Mouse (Mus musculus) Patski (cell line): ENCODE data around the gene Slc6a17. TPM values are rescaled to one million over a fixed set of nuclear protein-coding genes. Genes with fewer than 3 reads are reported as not detected.

Experiments
- ATAC-seq: fragments of 100-300 bp; one replicate; pipeline ENCODE4 v1.8.0; 2021
- CTCF ChIA-PET: fragments of 350-600 bp; sonication (Branson Sonifier 250); formaldehyde crosslinking; loops from one replicate; lab custom pipeline; 2022; ENCODE audit warnings: inconsistent platforms; lab: Charles Lee
- POLR2A ChIA-PET: fragments of 350-600 bp; sonication (Branson Sonifier 250); formaldehyde crosslinking; loops from one replicate; lab custom pipeline; 2022; ENCODE audit warnings: antibody characterized with exemption, inconsistent platforms; lab: Charles Lee
- DNase-seq: peaks from one replicate; pipeline ENCODE4 v3.0.0-alpha.2; 2011; ENCODE audit warnings: low read depth, low spot score
- H3K27me3 ChIP-seq: fragments of 371-371 bp; one replicate; pipeline ENCODE4 v1.5.1; 2021
- CTCF ChIP-seq: fragments of 100-300 bp; IDR thresholded peaks from one replicate; pipeline ENCODE4 v1.5.1; 2021
- in situ Hi-C: fragments of 300-500 bp; cut with MboI; formaldehyde crosslinking; loops from 3 replicates; pipeline ENCODE4 v1.11.1; 2018; ENCODE audit warnings: low pct_unique_long_range_greater_than_20kb, mixed read lengths
- polyA plus RNA-seq: library from polyadenylated mRNA; unstranded; gene quantifications from one replicate; pipeline ENCODE4 v1.2.3, GENCODE M21; 2021

Slc6a17 gene
- polyA plus RNA-seq = 25.5 TPM

DNA sequence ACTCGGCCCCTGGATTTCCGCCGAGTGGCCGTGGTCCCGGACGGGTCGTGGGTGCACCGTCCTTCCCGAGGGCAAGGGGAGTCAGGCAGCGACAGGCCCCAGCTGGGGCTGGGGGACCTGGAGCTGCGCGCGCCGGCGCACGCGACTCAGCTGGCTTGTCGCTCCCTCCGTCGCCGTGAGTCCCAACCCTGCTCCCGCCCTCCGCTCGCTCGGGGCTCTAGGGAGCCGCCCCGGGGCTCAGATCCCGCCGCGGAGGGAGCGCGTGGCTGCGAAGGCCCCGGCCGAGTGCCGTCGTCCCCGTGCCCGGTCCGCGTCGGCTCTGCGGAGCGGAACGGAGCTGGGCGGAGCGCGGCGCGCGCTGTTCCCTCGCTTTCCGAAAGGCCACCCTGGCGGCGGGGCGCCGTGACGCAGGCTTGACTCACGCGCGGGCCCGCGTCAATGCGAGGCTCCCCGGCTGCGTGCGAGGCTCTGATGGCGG lies at the start of gene Slc6a17:
Gene Slc6a17, minus strand, starts transcription at position 388 of the 478 bp plus-strand sequence.
- TF ChIP-seq CTCF = no peak
- H3K27me3 ChIP-seq = peaks cover 5% of the 10 kb centered on the region
- no peak for DNase-seq

GRCm38 (mm10) chr3:107565331-107565730 lies 47.5 kb upstream of the Slc6a17 start:
- POLR2A ChIA-PET = interaction anchor here (1.2 to 1.3 kb wide), 2 partner anchors 10 to 34 kb away, joined by 3 to 5 read pairs; partner anchors contain the start of gene Ubl4b
- DNase-seq (no peak), ATAC-seq (no peak)
- in situ Hi-C loops = loop anchor here (5.0 to 10.0 kb wide), 2 partner anchors 189 to 297 kb away; no protein-coding TSS in a partner anchor
- no peak for TF ChIP-seq CTCF
- CTCF ChIA-PET = interaction anchor here (1.5 to 4.3 kb wide), 5 partner anchors 11 to 302 kb away, joined by 3 to 31 read pairs (median 9); partner anchors contain the start of gene Ubl4b
- H3K27me3 ChIP-seq = no peaks in the 10 kb centered on the region

More for the DNA sequence above, at the start of gene Slc6a17:
- CTCF ChIA-PET = interaction anchor here (1.3 to 3.2 kb wide), 4 partner anchors 11 to 29 kb away, joined by 3 to 13 read pairs (median 8); no protein-coding TSS in a partner anchor
- POLR2A ChIA-PET = interaction anchor here (1.2 kb wide), 1 partner anchor 15 kb away, joined by 4 read pairs; no protein-coding TSS in a partner anchor
- peak; percentile 76 for ATAC-seq
- in situ Hi-C loops = no loop called here

GRCm38 (mm10) chr3:107563880-107564279 lies 46.1 kb upstream of the Slc6a17 start:
- DNase-seq (no peak), ATAC-seq (no peak)
- no peaks in the 10 kb centered on the region for H3K27me3 ChIP-seq
- no peak for TF ChIP-seq CTCF
- POLR2A ChIA-PET = no interaction called here
- CTCF ChIA-PET = interaction anchor here (1.4 to 7.1 kb wide), 3 partner anchors 15 to 300 kb away, joined by 3 to 78 read pairs (median 31); no protein-coding TSS in a partner anchor
- in situ Hi-C loops = loop anchor here (10.0 kb wide), 1 partner anchor 191 kb away; no protein-coding TSS in a partner anchor

DNA sequence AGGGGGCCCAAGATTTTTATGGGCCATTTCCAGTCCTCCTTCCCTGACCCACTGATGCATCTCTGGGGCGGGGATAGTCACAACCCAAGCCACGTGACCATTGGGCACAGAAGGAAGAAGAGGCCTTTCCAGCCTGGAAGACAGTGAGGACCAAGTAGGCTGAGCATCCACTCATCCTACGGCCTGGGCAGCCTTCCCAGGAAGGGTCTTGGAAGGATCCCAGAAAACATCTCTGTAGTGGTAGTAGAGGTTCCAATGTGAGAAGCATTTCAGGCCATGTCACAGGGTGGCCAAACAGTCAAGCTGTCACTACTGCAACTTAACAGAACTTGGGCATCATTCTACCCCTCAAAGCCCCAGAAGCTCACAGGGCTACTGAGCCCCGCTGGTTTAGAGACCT lies 44.8 kb upstream of the Slc6a17 start:
- CTCF ChIA-PET = interaction anchor here (1.4 to 7.1 kb wide), 3 partner anchors 16 to 301 kb away, joined by 3 to 78 read pairs (median 4); no protein-coding TSS in a partner anchor
- POLR2A ChIA-PET = no interaction called here
- TF ChIP-seq CTCF = no peak
- H3K27me3 ChIP-seq = no peaks in the 10 kb centered on the region
- in situ Hi-C loops = loop anchor here (10.0 kb wide), 1 partner anchor 192 kb away; no protein-coding TSS in a partner anchor
- no peak for DNase-seq
- ATAC-seq = no peak

DNA sequence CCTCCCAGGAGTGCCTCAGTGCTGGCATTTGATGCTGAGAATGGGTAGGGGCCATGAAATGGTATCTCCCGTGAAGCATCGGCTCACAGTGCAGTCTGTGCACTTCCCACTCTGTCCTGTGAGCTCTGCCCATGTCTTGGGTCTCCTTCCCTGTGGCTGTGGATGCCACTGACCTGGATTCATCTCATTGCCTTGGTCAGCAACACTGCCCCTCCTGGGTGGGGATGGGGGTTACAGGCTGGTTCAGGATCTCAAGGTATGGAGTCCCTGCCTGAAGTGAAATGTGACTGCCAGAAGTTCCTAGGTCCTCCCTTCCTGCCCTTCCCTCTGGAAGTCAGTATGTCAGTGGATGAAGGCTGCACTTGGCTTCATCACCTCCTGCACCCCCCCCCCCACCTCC lies 44.3 kb upstream of the Slc6a17 start:
- ATAC-seq (no peak), DNase-seq (no peak)
- no peak for TF ChIP-seq CTCF
- H3K27me3 ChIP-seq = no peaks in the 10 kb centered on the region
- POLR2A ChIA-PET = interaction anchor here (1.3 kb wide), 1 partner anchor 12 kb away, joined by 3 read pairs; no protein-coding TSS in a partner anchor
- in situ Hi-C loops = loop anchor here (10.0 kb wide), 1 partner anchor 193 kb away; no protein-coding TSS in a partner anchor
- CTCF ChIA-PET = interaction anchor here (1.2 to 7.1 kb wide), 4 partner anchors 8 to 79 kb away, joined by 3 to 78 read pairs (median 4); no protein-coding TSS in a partner anchor

DNA sequence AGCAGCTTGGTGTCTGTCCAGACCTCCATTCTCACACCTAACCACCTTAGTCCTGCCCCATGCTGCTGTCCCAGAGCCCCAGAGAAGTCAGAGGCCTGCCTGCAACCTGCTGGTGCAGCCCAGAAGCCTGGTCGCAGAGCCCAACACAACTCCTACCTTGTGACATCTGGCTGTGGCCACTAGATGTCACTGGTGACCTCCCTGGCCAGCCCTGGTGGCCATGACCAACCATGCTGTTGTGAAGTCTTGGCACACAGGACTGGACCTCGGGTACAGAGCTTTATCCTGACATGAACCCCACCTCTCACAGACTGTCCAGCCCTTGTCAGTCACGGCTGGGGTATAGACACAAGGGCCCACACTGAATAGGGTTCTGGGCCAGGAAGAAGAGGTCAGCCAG lies 41.4 kb upstream of the Slc6a17 start:
- in situ Hi-C loops = loop anchor here (10.0 kb wide), 1 partner anchor 136 kb away; the partner anchor contains the start of gene Ahcyl1
- no peaks in the 10 kb centered on the region for H3K27me3 ChIP-seq
- peak; percentile 95 for ATAC-seq
- CTCF ChIA-PET = interaction anchor here (0.6 to 7.1 kb wide), 35 partner anchors 10 to 579 kb away, joined by 3 to 78 read pairs (median 4); partner anchors contain the start of gene Ahcyl1
- no peak for DNase-seq
- POLR2A ChIA-PET = interaction anchor here (1.0 to 1.8 kb wide), 4 partner anchors 10 to 117 kb away, joined by 3 to 6 read pairs (median 4); no protein-coding TSS in a partner anchor
- TF ChIP-seq CTCF = no peak

- peak; percentile 9 for ATAC-seq
- POLR2A ChIA-PET = interaction anchor here (1.0 to 1.8 kb wide), 3 partner anchors 10 to 118 kb away, joined by 3 to 6 read pairs (median 5); no protein-coding TSS in a partner anchor
- DNase-seq = no peak
- in situ Hi-C loops = loop anchor here (10.0 kb wide), 1 partner anchor 136 kb away; the partner anchor contains the start of gene Ahcyl1
- H3K27me3 ChIP-seq = no peaks in the 10 kb centered on the region
- CTCF ChIA-PET = interaction anchor here (0.6 to 7.1 kb wide), 27 partner anchors 10 to 308 kb away, joined by 3 to 78 read pairs (median 4); no protein-coding TSS in a partner anchor
- no peak for TF ChIP-seq CTCF
Measured at GRCm38 (mm10) chr3:107558740-107559139, 40.9 kb upstream of the Slc6a17 start.

GRCm38 (mm10) chr3:107554842-107555241 lies 37.0 kb upstream of the Slc6a17 start, which contains the start of gene Ubl4b:
Ubl4b (minus strand) TSS chr3:107555073.
- CTCF ChIA-PET = interaction anchor here (0.7 to 3.1 kb wide), 6 partner anchors 11 to 312 kb away, joined by 3 to 18 read pairs (median 6); no protein-coding TSS in a partner anchor
- POLR2A ChIA-PET = interaction anchor here (0.7 kb wide), 1 partner anchor 11 kb away, joined by 3 read pairs; no protein-coding TSS in a partner anchor
- in situ Hi-C loops = loop anchor here (10.0 kb wide), 1 partner anchor 140 kb away; the partner anchor contains the start of gene Ahcyl1
- no peak for DNase-seq
- ATAC-seq = no peak
- no peaks in the 10 kb centered on the region for H3K27me3 ChIP-seq
- no peak for TF ChIP-seq CTCF

GRCm38 (mm10) chr3:107550409-107551049 lies 32.7 kb upstream of the Slc6a17 start:
- ChIA-PET CTCF (interaction anchor here (0.7 to 6.2 kb wide), 26 partner anchors 9 to 216 kb away, joined by 3 to 48 read pairs (median 4); no protein-coding TSS in a partner anchor), POLR2A (interaction anchor here (0.6 to 1.0 kb wide), 4 partner anchors 21 to 217 kb away, joined by 3 to 9 read pairs (median 4); no protein-coding TSS in a partner anchor)
- no peaks in the 10 kb centered on the region for H3K27me3 ChIP-seq
- TF ChIP-seq CTCF = no peak
- DNase-seq = no peak
- peak; percentile 32 for ATAC-seq
- in situ Hi-C loops = loop anchor here (10.0 kb wide), 1 partner anchor 144 kb away; the partner anchor contains the start of gene Ahcyl1
